Mouse (Mus musculus) CD4-positive helper T cell, adult 2 months (primary cell): Measurements from ENCODE around the gene Hdac4.

Experiments
- DNase-seq: peaks from one replicate; pipeline ENCODE4 v3.0.0-alpha.2; 2012; ENCODE audit warnings: low read depth, missing footprints, low spot score

Gene Hdac4

DNA sequence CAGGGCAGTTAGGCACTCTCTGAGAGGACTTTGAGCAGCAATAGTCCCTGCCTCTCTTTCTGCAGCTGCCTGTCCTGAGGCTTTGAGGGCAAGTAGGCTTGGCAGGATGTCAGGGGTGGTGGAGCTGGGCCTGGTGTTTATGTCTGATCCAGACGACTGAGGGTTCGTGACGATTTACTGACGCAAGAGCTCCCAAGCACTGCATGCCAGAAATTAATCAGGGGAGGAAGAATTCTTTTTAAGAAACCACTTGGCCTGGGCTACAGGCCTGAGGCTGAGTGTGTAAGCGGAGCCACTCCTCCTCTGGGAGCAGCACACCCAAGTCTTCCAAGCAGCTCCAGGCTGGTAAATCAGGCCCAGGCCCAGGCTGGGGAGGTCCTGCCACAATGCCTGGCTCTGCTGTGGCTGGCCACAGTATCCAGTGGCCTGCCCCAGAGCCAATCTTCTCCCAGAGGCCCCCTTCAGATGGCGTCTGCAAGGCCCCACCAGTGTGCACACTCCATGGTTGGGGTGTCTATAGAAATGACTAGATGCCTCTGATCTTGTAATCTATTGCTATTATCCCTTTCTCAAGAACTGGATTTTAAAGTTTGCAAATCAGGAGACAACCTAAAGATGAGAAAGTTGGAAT is 64.9 kb downstream of the Hdac4 start:
- DNase-seq, result peak; percentile 57

DNA sequence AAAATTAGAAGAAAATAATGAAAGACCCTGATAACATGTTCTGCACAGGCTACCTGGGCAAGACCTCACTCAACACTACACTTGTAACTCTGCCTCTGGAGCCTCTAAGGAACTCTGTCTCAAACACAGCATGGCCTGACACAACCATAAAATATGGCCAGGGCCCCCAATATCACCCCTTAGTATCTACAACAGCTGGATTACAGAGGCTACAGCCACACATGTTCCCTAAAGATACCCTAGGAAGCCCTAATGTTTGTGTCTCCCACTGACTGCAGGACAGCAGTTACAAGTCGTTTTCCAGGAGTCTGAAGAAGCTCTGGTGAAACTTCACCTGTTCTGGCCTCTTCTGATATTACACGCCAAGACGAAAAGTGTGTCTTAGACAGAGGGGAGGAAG is 65.7 kb downstream of the Hdac4 start:
- DNase-seq, result no peak

DNA sequence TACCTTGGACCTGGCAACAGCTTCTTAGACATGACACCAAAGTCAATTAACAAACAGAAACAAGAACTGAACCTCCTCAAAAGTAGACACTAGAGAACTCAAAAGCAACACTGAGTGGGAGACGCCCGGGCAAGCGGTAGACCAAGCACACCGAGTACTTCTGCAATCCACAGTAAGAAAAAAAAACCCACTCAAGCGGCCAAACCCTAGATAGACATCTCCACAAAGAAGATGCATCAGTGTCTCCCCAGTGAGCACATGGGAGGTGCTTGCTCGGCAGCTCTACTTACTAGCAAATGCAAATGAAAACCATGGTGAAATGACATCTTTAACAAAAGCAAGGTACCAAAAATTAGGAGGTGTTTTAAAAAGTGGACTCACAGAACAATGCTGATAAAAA is 67.7 kb downstream of the Hdac4 start:
- no peak for DNase-seq

DNA sequence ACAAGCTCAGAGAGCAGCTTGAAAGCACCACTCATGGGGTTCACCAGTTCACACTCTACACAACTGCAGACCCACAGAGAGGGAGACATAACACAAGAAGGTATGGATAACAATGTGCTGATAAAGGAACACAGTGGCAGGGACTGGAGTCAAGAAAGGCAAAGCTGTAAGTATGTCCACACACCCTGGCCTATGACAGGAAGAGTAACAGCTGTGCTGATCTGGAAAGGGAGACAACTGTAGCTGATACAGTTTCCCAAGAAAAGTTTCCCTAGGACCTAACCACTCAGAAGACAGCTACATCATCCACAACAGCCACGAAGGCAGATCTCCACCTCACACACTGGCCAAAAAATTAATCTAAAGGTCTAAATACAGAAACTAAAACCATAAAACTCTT is 68.1 kb downstream of the Hdac4 start:
- DNase-seq, result no peak

DNA sequence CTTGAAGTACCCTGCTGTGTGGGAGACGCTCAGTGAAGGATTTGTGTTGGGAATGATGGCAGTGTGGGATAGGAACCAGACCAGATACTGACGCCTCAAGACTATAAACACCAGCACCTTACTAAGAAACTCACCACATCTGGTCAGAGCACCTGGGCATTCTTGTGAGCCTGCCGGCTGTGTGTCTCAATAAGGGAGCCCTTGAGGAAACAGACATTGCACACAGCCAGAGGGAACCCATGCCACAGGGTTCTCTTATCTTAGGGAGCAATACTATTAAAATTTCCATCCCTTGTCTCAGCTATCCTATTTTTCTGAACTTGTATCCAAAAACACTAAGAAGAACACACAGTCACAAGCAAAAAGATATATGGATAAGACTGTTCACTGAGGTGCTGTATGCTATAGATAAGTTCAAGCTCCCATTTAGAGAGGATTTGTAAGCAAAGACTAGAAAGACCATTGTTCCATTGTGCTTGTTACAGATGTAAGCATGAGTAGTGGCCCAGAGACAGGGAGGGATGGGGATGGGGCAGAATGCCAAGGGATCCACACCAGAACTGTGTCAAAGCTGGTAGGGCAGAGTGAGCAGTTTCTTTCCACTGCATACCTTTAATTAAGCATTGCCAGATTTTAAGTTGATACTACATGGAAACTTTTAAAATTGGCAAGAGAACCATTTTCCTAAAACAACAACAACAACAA is 70.8 kb downstream of the Hdac4 start:
- no peak for DNase-seq

DNA sequence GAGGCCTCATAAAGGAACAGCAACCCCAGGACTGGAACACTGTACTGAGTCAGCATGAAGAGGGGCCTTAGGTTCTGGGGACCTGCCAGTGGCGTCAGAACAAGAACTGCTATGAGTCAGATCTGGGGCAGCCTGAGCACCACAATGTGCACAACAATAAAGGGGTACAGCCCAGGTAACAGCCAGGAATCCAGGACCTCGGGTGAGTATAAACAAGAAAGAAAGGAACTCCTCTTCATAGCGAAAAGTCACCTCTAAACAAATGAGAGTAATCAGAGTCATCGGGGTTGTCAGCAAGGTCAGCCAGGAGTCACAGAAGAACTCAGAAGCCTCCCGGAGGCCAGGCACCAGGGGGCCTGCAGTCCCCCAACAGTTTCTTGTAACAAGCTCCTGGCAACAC is 76.2 kb downstream of the Hdac4 start:
- DNase-seq, result peak; percentile 68

DNA sequence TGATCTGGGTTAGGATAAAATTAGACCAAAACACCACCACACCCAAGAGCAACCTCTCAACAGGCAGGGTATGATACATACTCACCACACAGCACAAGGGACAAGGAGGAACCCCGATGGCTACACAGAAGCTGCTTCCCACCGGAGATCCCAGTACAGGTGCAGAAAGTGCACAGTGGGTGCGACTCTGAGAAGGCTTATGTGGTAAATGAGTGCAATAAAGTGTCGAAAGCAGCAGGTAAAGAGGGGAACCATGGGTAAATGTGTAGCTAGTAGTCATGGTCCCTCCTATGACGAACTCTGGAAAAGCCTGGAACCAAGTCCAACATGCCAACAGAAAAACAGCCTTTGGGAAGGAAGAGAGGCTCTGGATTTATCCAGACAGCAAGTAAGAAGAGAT is 77.9 kb downstream of the Hdac4 start:
- DNase-seq, result no peak

DNA sequence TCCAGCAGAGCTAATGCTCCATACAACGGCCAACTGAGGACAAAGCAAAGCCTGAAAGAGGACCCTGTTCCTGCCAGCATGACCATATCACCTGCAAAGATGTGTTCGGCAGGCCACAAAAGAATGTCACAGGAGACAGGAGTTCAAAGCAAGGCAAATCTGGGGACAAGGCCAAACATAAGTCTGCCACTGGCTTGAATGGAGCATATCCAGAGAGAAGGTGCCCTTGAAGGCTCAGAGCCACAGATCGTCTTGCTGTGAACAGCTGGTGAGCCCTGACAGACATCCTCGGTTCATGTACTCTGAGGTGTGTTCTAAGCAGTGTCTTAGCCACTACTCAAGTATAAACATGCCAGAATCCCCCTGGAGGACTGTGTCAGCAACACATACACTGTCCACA is 79.3 kb downstream of the Hdac4 start:
- DNase-seq, result no peak

DNA sequence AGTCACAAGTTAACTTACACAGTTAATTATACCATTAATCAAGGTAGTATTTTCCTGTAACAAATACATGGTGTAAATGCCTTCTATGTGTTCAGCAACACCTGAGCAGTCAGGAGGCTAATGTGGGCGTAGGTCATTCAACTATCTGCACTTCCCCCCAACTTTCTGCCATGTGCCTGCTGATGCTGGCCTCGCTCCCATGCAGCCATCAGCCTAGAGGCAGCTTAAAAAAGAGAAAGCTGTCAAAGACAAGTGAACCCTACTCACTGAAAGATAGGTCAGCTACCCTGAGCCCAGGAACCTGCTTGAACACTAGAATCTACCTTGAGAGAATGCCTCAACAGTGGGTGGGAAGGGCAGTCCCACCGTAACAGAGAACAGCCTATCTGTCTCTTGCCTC is 81.4 kb downstream of the Hdac4 start:
- DNase-seq, result no peak

DNA sequence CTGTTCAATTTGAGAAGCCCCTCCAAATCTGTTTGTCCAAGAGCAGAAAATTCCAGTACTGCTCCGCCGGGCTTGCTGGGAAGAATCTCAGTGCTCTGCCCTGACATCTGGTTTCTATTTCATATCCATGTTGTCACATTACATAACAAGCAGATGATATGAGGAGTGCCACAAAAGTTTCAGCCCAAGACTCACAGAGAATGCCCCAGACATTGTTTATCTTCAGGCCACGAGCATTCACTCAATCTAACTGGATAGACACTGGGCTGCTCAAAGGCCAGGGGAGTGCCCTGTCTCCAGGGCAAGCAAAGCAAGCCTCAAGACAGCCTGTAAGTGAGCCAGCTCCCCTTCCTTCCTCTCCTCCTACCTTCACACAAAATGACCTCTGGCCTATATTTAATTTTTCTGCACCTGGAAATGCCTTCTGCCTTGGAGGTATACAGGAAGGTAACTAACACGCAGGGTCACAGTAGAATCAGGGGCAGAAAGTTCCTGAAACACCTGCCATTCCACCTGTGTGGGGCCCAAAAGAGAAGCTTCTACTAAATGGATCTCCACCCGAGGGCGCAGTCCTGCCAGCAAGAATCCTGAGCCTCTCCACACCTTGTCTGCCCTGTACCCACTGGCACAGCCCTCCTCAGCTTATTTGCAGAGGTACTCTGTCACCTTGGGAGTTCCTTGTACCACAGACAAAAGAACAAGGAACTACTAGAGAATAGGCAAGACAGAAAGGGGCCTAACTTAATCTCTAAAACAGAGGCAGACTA is 82.1 kb downstream of the Hdac4 start:
- DNase-seq, result no peak

DNA sequence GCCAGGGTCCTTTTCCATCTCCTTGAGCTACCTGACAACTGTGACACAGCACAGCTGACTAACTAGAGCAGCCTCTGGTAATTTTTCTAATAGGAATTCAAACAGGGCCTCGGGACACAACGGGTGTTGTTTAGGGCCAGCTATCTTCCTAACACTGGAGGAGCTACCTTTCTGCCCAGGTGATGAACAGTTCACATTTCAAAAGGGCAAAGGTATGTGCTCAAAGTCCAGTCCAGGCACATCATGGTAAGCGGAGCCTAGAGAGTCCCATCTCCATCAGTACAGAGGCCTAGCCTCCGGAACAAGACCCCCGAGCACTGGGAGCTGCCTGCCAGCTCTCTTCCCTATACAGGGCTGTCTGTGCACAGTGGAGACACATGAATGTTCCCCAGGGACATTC is 82.9 kb downstream of the Hdac4 start:
- no peak for DNase-seq

DNA sequence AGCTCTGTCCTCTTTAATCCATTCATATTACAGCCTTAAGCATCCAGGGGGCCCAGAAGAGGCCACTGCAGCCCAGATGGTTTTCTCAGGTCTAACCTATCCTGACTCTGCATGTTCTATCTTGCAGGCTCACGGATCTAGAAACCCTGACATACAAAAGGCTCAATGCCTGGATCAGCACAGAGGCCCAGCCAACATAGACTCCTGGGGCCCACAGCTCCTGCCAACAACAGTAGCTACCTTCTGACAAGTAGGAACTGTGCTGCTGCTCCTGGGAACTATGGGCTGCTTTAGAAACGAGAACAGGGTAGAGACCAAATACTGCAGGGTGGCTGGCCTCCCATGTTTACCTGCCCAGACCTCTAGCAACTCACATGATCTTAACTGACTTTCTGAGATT is 83.9 kb downstream of the Hdac4 start:
- DNase-seq, result no peak

DNA sequence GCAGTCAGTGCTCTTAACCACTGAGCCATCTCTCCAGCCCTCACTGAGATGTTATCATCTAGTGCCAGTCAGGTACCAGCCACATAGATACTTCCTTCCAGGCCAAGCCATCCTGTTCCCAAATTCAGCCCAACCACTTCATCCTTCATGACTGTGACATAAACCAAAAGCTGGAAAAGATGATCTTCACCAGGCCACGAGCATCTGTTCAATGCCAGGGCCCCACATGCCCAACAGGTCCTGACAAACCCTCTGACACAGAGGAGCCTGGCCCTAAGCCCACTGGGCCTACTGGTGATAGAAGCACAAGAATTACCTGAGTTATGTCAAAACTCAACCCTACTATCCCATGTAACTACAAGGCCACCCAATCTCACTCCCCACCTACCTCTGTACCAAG is 84.5 kb downstream of the Hdac4 start:
- DNase-seq, result no peak

DNA sequence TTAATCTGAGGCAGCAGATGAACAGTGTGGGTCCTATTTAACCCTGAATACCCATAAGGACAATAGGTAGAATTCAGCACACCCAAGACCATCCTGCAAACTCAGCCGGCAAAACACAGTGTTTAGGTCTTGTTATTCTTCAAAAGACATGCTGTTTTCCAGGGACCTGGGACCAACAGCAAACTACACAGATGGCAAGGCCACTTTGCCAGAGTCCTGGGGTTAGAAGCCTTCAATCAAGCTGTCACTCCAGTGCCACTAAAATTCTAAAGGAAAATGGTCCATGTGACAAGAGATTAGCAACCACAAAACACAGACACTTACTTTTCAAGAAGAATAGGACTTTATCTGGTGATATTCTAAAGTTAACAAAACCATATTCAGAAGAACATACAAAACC is 86.3 kb downstream of the Hdac4 start:
- DNase-seq, result no peak

DNA sequence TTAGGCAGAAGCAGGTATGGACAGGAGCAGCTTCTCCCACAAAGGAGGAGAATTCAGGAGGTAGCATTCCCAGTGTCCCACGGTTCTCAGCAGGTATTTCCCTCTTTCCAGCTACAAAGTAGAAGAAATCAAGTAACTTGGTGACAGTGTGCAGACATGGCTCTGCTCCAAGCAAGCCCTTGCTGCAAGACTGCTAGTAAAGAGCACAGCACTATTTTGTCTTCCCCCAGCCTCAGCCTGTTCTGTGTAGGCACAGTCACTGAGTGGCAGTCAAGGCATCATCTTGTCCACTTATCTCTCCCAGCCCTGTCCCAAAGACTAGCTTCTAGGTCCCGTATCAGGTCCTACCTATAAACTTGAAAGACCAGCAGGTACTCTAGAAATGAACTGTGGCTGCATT is 86.9 kb downstream of the Hdac4 start:
- DNase-seq, result no peak

DNA sequence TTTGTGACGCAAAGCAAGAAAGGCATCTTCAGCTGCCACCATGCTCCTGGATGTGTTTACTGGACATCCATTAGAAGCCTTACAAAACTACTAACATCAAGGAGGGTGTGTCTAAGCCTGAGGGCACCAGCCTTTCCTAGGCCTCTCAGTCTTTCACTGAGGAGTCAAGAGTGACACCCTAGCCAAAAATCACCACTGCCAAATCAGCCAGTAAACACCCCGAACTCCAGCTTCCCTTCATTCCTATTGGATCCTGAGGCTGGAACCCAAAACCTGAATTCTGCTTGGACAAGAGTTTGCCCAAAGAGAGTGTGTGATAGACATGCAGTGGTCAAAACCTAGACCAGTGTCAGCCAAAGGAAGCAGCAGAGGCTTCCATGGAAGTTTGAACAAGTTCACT is 87.5 kb downstream of the Hdac4 start:
- no peak for DNase-seq

DNA sequence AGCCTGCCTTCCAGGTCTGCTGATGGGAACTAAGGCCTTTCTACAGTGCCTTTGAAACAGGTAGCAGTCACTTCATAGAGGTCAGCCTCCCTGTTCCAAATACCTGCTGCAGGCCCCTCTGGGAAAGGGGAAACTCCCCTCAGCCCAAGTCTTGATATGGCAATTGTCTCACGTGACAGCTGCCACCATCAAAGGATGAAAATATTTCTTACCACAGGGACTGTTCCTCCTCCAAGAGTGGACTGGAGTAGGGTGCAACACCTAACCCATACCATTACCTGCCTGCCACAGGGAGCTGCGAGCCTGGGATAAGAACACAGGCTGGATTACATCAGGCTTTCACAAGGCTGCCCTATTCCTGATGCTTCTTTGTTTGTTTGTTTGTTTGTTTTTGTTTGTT is 88.0 kb downstream of the Hdac4 start:
- DNase-seq, result no peak

DNA sequence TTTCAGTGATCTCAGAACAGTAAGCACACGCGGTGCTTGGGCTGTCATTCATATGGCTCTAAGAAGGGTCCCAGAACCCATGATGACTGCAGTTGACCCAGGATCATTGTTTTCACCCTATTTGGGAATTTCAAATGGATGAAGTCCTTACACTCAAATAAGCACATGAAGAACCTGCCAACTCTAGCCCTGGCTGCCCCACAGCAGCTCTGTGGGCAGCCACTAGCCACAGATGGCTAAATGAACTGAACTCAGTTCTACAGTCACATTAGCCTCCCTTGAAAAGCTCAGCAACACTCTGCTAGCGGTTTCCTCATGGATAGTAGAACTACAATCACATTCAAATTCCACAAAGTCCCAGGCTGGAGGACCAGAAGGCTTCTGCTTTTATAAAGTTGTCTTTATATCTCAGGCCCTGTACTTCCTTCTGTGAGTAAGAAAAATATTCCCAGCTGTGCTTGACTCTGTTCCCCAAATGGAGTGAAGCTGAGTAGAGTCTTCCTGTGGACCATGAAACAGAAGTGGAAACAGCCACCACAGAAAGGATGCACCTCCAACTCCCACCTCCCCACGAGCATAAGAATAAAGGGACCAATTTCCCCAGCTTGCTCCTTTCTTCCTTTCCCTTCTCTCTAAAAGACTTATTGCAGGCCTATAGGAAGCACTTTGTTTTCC is 88.9 kb downstream of the Hdac4 start:
- no peak for DNase-seq

DNA sequence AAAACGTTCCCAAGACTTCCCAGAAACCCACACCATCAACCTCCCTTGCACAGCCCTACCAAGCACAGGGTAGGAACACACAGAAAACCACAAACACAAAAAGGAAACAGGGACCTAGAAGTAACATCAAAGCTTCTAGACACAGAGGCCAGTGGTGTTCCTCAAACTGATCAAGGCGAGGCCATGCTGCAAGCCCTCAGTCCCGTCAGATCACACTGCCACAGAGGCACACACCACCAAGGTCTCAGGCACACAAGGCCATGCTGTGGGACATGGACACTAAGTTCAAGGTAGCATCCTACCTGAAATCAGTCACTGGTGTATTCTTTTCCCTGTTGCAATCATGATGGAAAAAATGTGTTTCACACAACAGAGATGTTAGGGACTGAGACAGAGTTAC is 90.8 kb downstream of the Hdac4 start:
- no peak for DNase-seq

DNA sequence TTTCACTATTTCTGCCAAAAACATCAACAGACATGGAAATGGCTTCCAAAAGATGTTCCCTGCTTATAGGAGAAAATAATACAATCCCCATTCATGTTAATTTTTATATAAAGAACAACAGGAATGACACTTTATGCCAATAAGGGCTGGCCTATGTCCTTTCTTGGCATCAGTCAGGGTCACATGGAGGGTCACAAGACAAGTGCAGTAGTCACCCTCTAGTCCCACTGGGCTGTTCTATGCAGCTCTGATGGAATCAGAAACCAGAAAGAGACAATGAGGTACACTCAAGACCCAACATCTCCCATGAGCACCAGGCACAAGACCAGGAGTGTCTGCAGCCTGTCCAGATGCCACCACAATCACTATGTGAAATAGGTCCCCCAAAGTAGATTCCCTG is 91.5 kb downstream of the Hdac4 start:
- DNase-seq, result no peak

DNA sequence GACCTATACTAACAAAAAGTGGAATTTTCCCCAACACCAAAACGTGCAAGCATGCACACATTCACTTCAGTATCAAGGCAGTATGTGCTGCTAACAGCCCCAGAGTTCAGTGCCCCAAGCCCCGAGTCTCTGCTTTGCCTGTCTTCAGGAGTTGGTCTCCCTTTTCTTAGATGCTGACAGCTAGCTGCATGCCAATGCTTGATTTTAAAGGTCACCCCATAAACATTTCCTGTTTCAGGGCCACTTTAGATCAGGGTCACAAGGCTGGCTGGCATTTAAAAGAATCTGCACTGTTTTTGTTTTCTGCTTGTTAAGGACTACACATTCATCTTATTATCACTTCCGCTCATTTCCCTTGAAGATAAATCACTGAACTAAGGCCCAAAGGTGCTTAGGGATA is 92.1 kb downstream of the Hdac4 start:
- DNase-seq, result peak; percentile 28

DNA sequence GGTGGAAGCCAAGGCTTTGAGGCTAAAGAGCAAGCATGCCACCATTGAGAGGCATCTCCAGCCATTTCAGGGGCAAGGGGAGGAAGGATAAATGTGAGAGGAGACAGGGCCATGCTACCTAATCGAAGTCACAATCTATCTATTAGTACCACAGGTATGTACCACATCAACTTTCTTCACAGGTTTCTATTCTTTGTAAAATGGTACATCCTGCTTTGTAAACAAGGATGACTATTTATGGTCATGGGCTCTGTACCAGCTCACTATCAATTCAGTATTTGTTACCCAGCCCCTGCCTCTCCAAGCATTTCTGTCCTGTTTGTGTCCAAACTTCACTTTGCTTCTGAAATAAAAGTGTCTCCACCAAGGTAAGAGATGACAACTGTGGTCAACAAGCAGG is 92.7 kb downstream of the Hdac4 start:
- DNase-seq, result peak; percentile 29
